Mouse (Mus musculus): ENCODE measurements around the gene Gmds.

GRCm38 (mm10) chr13:32371874-32372530, 33.5 kb upstream of the Gmds start:
- TF ChIP-seq CTCF (IDR thresholded peaks at IDR 0.05; ENCODE audit: extremely low read depth, insufficient read length, insufficient replicate concordance, low read depth, low read length) (no peak), POLR2A (IDR thresholded peaks at IDR 0.05; ENCODE audit: low read depth, low read length) (no peak)
